Mouse (Mus musculus) neural tube, embryonic 11.5 days (tissue): ENCODE measurements around the gene Sash3. TPM values are rescaled to one million over a fixed set of nuclear protein-coding genes. Genes with fewer than 3 reads are reported as not detected.

Experiments used
- ATAC-seq: fragments of 200-750 bp; cut with Nextera tagmentation; 2 replicates; pipeline ENCODE4 v1.8.0; 2017; ENCODE audit warnings: moderate number of reproducible peaks, mild to moderate bottlenecking, moderate TSS enrichment, moderate library complexity; ENCODE audit not compliant: insufficient read depth, low FRiP score, low TSS enrichment
- DNase-seq: peaks from one replicate; pipeline ENCODE4 v3.0.0-alpha.2; 2015; ENCODE audit warnings: low spot score
- H3K27ac ChIP-seq: fragments of 300-500 bp; sonication (generic); 2 replicates; pipeline ENCODE4 v1.5.1; 2014; ENCODE audit warnings: low read depth, mild to moderate bottlenecking, low read length
- H3K27me3 ChIP-seq: fragments of 300-500 bp; sonication (generic); 2 replicates; pipeline ENCODE4 v1.6.1; 2014; ENCODE audit warnings: mild to moderate bottlenecking, low read length, mixed read lengths; ENCODE audit not compliant: control insufficient read depth, insufficient read depth
- H3K36me3 ChIP-seq: fragments of 300-500 bp; sonication (generic); 2 replicates; pipeline ENCODE4 v1.6.1; 2014; ENCODE audit warnings: mild to moderate bottlenecking, low read length, moderate library complexity, mixed read lengths; ENCODE audit not compliant: control insufficient read depth, insufficient read depth
- H3K4me1 ChIP-seq: fragments of 300-500 bp; sonication (generic); 2 replicates; pipeline ENCODE4 v1.6.1; 2014; ENCODE audit warnings: low read length, mixed read lengths; ENCODE audit not compliant: control insufficient read depth, insufficient read depth
- H3K4me2 ChIP-seq: fragments of 300-500 bp; sonication (generic); 2 replicates; pipeline ENCODE4 v1.6.1; 2014; ENCODE audit warnings: low read depth, mild to moderate bottlenecking, moderate library complexity
- H3K4me3 ChIP-seq: fragments of 300-500 bp; sonication (generic); 2 replicates; pipeline ENCODE4 v1.5.1; 2014; ENCODE audit warnings: low read depth, low read length
- H3K9ac ChIP-seq: fragments of 300-500 bp; sonication (generic); 2 replicates; pipeline ENCODE4 v1.6.1; 2014; ENCODE audit warnings: mild to moderate bottlenecking, low read length
- H3K9me3 ChIP-seq: fragments of 300-500 bp; sonication (generic); 2 replicates; pipeline ENCODE4 v1.6.1; 2016; ENCODE audit warnings: low read length; ENCODE audit not compliant: control insufficient read depth
- WGBS: fragments of 180-500 bp; shearing (Covaris S2); extraction: QIAGEN DNeasy Blood & Tissue Kit; methylation state at CpG from one replicate; pipeline ENCODE4 v1.1.7; 2014; 5-methylcytosine and 5-hydroxymethylcytosine counted together
- polyA plus RNA-seq: library from polyadenylated mRNA; unstranded; fragments of >200 nt; fragmentation: Nextera tagmentation; extraction: Ambion mirVana; gene quantifications from 2 replicates; pipeline ENCODE4 v1.2.1, GENCODE M21; 2014

Gene Sash3
- polyA plus RNA-seq, 1 experiment from 2014 or later = 2.0 TPM

DNA sequence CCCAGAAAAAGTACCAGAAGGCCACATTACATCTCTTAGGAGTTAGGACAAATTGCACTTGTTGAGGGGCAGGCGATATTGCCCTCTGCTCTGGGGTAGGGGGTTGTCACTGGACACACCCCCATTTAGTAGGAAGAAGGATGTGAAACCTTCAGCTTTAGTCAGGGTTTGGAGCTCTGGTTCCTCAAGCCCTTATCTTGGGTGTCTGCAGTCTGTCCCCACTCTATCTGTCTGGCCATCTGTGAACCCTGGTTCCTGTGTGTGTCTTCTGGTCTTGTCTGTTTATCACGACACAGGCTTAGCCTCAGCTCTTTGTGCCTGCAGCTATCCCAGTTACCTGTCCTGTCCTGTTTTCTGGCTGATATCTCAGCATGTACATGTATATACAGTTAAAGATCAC lies 7.2 kb downstream of the Sash3 start:
- Histone ChIP-seq H3K4me3 (no peak overlapping the region), H3K4me1 (no peaks in the 10 kb centered on the region), H3K4me2 (no peak overlapping the region), H3K9ac (no peak overlapping the region), H3K36me3 (no peaks in the 10 kb centered on the region), H3K27me3 (no peaks in the 10 kb centered on the region), H3K9me3 (no peaks in the 10 kb centered on the region), H3K27ac (no peak overlapping the region)
- DNase-seq (no peak), ATAC-seq (no peak)
- 85% methylated on average over 2 of the region's 2 CpGs for WGBS

DNA sequence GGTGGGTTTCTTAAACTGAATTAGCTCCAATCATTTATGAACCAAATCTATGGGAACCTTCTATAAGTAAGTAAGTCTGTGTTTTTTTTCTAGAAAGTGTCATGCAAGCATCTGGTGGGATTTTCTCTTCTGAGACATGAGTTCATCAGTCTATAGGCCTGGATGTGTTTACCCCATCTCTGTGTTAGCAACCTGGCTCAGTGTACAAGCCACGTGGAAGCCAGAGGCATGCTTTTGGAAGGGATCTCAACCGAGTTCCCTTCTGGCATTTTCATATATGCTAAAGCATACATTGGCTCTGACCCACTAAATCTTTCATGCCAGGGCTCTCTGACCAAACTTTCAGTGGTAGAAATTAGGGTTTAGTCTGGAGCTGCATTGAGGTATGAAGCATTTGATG lies 7.7 kb downstream of the Sash3 start:
- Histone ChIP-seq H3K9ac (no peak overlapping the region), H3K4me2 (no peak overlapping the region), H3K4me3 (no peak overlapping the region), H3K9me3 (no peaks in the 10 kb centered on the region), H3K4me1 (no peaks in the 10 kb centered on the region), H3K27ac (no peak overlapping the region), H3K36me3 (no peaks in the 10 kb centered on the region), H3K27me3 (no peaks in the 10 kb centered on the region)
- DNase-seq (no peak), ATAC-seq (no peak)
- WGBS = 79% methylated on average over 2 of the region's 2 CpGs

DNA sequence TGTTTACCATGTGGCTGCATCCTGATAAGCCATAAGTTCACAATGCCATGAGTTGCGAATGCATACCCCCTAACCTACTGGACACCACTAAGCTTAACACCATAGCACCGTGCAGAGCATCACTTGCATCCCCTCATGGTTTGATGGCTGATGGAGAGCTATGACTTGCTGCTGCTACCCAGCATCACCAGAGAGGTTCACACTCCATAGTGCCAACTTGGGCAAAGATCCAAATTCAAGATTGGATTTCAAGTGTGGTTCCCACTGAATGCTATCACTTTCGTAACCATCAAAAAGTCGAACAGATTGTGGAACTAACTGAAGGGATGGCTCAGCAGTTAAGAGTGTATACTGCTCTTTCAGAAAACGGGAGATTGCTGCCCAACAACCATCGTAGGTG lies 9.3 kb downstream of the Sash3 start:
- no peaks in the 10 kb centered on the region for H3K4me1 ChIP-seq
- ATAC-seq (no peak), DNase-seq (no peak)
- H3K27me3 ChIP-seq = no peaks in the 10 kb centered on the region
- no peak overlapping the region for H3K4me3 ChIP-seq
- H3K9ac ChIP-seq = no peak overlapping the region
- no peaks in the 10 kb centered on the region for H3K9me3 ChIP-seq
- no peak overlapping the region for H3K4me2 ChIP-seq
- no peak overlapping the region for H3K27ac ChIP-seq
- WGBS = 89% methylated on average over 6 of the region's 6 CpGs
- no peaks in the 10 kb centered on the region for H3K36me3 ChIP-seq

DNA sequence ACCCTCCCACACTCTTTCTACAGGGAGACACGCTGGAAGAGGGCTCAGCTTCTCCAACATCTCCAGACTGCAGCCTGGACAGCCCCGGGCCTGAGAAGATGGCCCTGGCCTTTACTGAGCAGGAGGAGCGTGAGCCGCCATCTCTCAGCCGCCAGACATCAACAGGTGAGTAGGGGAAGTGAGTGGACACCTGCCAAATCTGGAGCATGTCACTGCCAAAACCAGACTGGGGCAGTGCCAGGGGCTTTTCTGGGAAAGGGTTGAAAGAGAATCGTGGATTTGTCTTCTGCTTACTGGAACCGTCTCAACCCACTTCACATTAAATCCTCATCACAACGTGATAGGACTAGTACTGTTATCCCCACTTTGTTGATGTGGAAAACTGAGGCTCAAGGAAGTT lies 11.2 kb downstream of the Sash3 start:
- no peak for ATAC-seq
- H3K4me3 ChIP-seq = no peak overlapping the region
- H3K9me3 ChIP-seq = no peaks in the 10 kb centered on the region
- H3K27me3 ChIP-seq = no peaks in the 10 kb centered on the region
- H3K4me2 ChIP-seq = no peak overlapping the region
- DNase-seq = no peak
- no peak overlapping the region for H3K27ac ChIP-seq
- WGBS = 93% methylated on average over 8 of the region's 8 CpGs
- H3K4me1 ChIP-seq = no peaks in the 10 kb centered on the region
- no peaks in the 10 kb centered on the region for H3K36me3 ChIP-seq
- H3K9ac ChIP-seq = no peak overlapping the region

DNA sequence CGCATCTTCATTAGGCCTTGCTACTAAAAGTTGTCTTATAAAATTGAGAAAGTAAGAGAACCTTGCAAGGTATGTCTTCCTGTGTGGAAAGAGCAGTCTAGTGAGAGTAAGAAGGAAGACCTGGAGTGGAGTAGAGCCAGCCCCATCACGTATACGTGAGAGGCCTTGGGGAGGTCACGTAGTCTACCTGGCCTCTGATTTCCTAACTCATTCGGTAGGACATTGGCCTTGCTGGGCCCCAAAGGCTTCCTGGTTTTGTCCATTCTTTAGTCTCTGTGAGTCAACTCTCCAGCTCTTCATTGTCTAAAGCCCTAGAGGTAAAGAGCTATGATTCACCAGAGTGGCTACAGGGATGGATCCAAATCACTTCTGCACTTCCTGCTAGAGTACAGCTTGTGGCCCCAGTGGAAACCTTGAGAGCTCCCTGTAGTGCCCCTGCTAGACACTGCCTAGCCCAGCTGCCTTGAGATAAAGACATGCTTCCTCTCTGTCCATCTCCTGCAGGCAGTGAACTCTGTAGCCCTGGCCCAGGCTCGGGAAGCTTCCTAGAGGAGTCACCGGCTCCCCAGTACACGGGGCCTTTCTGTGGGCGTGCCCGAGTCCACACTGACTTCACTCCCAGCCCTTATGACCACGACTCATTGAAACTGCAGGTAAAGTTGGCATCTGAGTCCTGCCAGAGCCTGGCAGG lies 12.1 kb downstream of the Sash3 start:
- Histone ChIP-seq H3K9ac (no peak overlapping the region), H3K9me3 (no peaks in the 10 kb centered on the region), H3K4me1 (no peaks in the 10 kb centered on the region), H3K4me3 (no peak overlapping the region), H3K27me3 (no peaks in the 10 kb centered on the region), H3K36me3 (no peaks in the 10 kb centered on the region), H3K27ac (no peak overlapping the region), H3K4me2 (no peak overlapping the region)
- DNase-seq = no peak
- 83% methylated on average over 11 of the region's 11 CpGs for WGBS
- ATAC-seq = no peak

DNA sequence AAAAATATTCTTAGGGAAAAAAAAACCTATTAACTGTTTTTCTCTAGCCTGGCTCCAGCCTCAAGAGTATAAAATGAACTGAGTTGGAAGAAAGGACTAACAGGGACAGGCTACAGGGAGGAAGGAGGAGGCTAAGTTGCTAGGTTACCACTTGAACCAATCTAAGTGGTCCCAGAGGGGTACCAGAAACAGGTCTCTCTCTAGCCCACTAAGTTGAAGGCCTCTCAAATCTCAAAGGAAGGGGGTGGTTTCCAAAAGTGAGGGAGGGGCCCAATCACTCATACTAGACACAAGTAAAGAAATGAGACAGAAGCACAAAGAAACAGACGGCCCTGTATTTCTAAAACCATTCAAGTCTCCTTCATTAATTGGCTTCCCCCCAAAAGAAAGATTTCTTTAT lies 23.7 kb downstream of the Sash3 start:
- 65% methylated on average over 1 of the region's 1 CpGs for WGBS
- Histone ChIP-seq H3K4me3 (no peak overlapping the region), H3K9ac (no peak overlapping the region), H3K9me3 (no peaks in the 10 kb centered on the region), H3K36me3 (no peaks in the 10 kb centered on the region), H3K27ac (no peak overlapping the region), H3K27me3 (no peaks in the 10 kb centered on the region), H3K4me2 (no peak overlapping the region), H3K4me1 (no peaks in the 10 kb centered on the region)
- DNase-seq = no peak
- ATAC-seq = peak; percentile 41; the same call in 1 of the 2 replicates

DNA sequence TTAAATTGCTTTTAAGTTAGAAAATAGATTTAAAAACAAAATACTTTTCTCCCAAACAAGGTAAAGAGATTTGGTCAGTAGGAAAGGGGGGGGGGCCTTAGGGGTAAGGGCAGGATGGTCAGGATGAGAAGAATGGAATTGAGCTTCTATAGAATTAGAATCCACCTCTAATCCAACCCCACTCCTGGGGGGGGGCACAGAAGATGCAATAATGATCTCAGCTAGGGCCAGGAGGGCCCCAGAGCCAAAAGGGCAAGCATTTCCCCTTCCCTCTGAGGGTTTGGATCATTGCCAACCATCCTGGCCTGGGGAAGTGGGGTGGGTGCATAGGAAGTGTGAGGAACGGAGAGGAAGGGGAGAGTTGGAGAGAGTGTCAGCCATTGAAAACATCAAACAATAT lies 24.1 kb downstream of the Sash3 start:
- Histone ChIP-seq H3K9ac (no peak overlapping the region), H3K4me1 (no peaks in the 10 kb centered on the region), H3K4me3 (no peak overlapping the region), H3K4me2 (no peak overlapping the region), H3K9me3 (no peaks in the 10 kb centered on the region), H3K27me3 (no peaks in the 10 kb centered on the region), H3K27ac (no peak overlapping the region), H3K36me3 (no peaks in the 10 kb centered on the region)
- 67% methylated on average over 1 of the region's 1 CpGs for WGBS
- ATAC-seq (no peak), DNase-seq (no peak)

DNA sequence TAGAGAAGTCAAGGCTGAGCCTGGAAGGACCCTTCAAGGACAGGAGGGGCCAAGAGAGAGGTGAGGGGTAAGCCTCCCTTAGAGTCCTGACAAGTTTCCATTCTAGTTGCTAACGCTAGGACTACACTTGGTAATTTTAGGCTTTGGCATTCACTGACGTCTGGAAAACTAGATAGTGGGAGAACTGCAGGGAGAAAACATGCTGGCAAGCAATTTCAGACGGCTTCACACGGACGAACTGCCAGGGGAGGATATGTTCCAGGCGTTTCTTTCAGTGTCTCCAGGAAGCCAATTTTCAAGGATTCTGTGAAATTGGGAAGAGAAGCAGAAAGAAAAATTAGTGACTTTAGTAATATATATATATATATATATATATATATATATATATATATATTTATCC lies 35.6 kb downstream of the Sash3 start:
- Histone ChIP-seq H3K36me3 (no peaks in the 10 kb centered on the region), H3K27me3 (no peaks in the 10 kb centered on the region), H3K4me2 (no peak overlapping the region), H3K27ac (no peak overlapping the region), H3K4me3 (no peak overlapping the region), H3K4me1 (no peaks in the 10 kb centered on the region), H3K9me3 (no peaks in the 10 kb centered on the region), H3K9ac (no peak overlapping the region)
- DNase-seq (no peak), ATAC-seq (no peak)
- WGBS = 85% methylated on average over 6 of the region's 6 CpGs

DNA sequence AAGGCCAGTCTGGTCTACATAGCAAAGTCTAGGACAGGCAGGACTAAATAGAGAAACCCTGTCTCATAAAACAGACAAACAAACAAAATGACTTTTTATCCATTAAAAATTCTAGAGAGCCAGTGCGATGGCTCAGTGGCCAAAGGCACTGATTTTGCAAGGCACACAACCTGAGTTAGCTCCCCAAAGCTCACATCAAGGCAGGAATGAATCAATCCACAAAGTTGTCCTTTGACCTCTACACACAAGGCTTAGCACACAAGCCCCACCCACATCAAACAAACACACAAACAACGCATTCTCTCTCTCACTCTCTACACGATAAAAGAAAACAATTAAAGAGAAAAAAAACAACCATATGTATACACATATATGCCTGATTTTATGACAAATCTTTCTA lies 38.5 kb downstream of the Sash3 start:
- ATAC-seq = no peak
- 81% methylated on average over 3 of the region's 3 CpGs for WGBS
- no peak overlapping the region for H3K9ac ChIP-seq
- no peak overlapping the region for H3K27ac ChIP-seq
- H3K9me3 ChIP-seq = no peaks in the 10 kb centered on the region
- no peak for DNase-seq
- H3K4me2 ChIP-seq = no peak overlapping the region
- H3K27me3 ChIP-seq = no peaks in the 10 kb centered on the region
- H3K4me3 ChIP-seq = no peak overlapping the region
- no peaks in the 10 kb centered on the region for H3K4me1 ChIP-seq
- H3K36me3 ChIP-seq = no peaks in the 10 kb centered on the region
